Mouse (Mus musculus) MEL (cell line): ENCODE results near the gene Atp1a1. TPM values are rescaled to one million over a fixed set of nuclear protein-coding genes. Genes with fewer than 3 reads are reported as not detected.

Experiments
- DNase-seq: peaks from one replicate; pipeline ENCODE4 v3.0.0; 2011; ENCODE audit warnings: low read depth, low spot score
- H3K27ac ChIP-seq: 2 replicates; pipeline ENCODE4 v1.5.1; 2012; ENCODE audit warnings: low read depth, mild to moderate bottlenecking, control low read depth, low read length, moderate library complexity; ENCODE audit not compliant: control insufficient read depth
- H3K27me3 ChIP-seq, 2 experiments: fragments of 150-350 bp in 1 of 2; sonication (generic) in 1 of 2; 2 replicates each; pipeline ENCODE4 v1.6.1; 2012; ENCODE audit warnings: low read length in 2 of 2, mild to moderate bottlenecking in 2 of 2, improper control_type of control experiment in 1 of 2, moderate library complexity in 1 of 2; ENCODE audit not compliant: insufficient read depth in 2 of 2, control insufficient read depth in 1 of 2
- H3K36me3 ChIP-seq, 2 experiments: 2 replicates each; pipeline ENCODE4 v1.6.1; 2012 to 2014; ENCODE audit warnings: low read length in 2 of 2, improper control_type of control experiment in 1 of 2, inconsistent platforms in 1 of 2, mild to moderate bottlenecking in 1 of 2; ENCODE audit not compliant: insufficient read depth in 2 of 2, control insufficient read depth in 1 of 2
- H3K4me1 ChIP-seq, 2 experiments: fragments of 150-350 bp in 1 of 2; sonication (generic) in 1 of 2; 2 replicates each; pipeline ENCODE4 v1.6.1; 2012; ENCODE audit warnings: low read length in 2 of 2, improper control_type of control experiment in 1 of 2, mild to moderate bottlenecking in 1 of 2; ENCODE audit not compliant: insufficient read depth in 2 of 2, control insufficient read depth in 1 of 2
- H3K4me3 ChIP-seq, 2 experiments: fragments of 150-350 bp in 1 of 2; sonication (generic) in 1 of 2; 2 replicates each; pipeline ENCODE4 v1.5.1; 2012; ENCODE audit warnings: low read depth in 2 of 2, low read length in 2 of 2, mild to moderate bottlenecking in 2 of 2, moderate library complexity in 2 of 2, control low read depth in 1 of 2, improper control_type of control experiment in 1 of 2; ENCODE audit not compliant: control insufficient read depth in 1 of 2, insufficient read depth in 1 of 2
- H3K79me2 ChIP-seq: 2 replicates; pipeline ENCODE4 v1.6.1; 2012; ENCODE audit warnings: mild to moderate bottlenecking, low read length, moderate library complexity; ENCODE audit not compliant: control insufficient read depth, poor library complexity, insufficient read depth
- H3K9ac ChIP-seq: 2 replicates; pipeline ENCODE4 v1.6.1; 2012; ENCODE audit warnings: low read depth, mild to moderate bottlenecking, control low read depth, low read length, moderate library complexity; ENCODE audit not compliant: control insufficient read depth, poor library complexity, severe bottlenecking
- H3K9me3 ChIP-seq: fragments of 150-350 bp; sonication (generic); replicated peaks from 2 replicates; pipeline ENCODE4 v1.6.1; 2012; ENCODE audit warnings: mild to moderate bottlenecking, low read length, improper control_type of control experiment, moderate library complexity; ENCODE audit not compliant: insufficient read depth
- CHD1 ChIP-seq: IDR thresholded peaks from 2 replicates; pipeline ENCODE4 v1.6.1; 2012; ENCODE audit warnings: low read depth, mild to moderate bottlenecking, inconsistent platforms, low read length, improper control_type of control experiment
- E2F4 ChIP-seq: IDR thresholded peaks from 2 replicates; pipeline ENCODE4 v1.6.1; 2011; ENCODE audit warnings: low read depth, low read length, improper control_type of control experiment, borderline replicate concordance
- EP300 ChIP-seq, 2 experiments: IDR thresholded peaks; 2 replicates each; pipeline ENCODE4 v1.6.1; 2011; ENCODE audit warnings: improper control_type of control experiment in 2 of 2, low read length in 2 of 2, low read depth in 1 of 2, mild to moderate bottlenecking in 1 of 2
- ETS1 ChIP-seq: IDR thresholded peaks from 2 replicates; pipeline ENCODE4 v1.6.1; 2012; ENCODE audit warnings: low read depth, mild to moderate bottlenecking, inconsistent platforms, low read length, improper control_type of control experiment, moderate library complexity
- GATA1 ChIP-seq: IDR thresholded peaks from 2 replicates; pipeline ENCODE4 v1.6.1; 2011; ENCODE audit warnings: low read depth, low read length, improper control_type of control experiment
- HCFC1 ChIP-seq: IDR thresholded peaks from 2 replicates; pipeline ENCODE4 v1.6.1; 2012; ENCODE audit warnings: low read depth, mild to moderate bottlenecking, inconsistent platforms, low read length, improper control_type of control experiment, moderate library complexity
- JUND ChIP-seq: IDR thresholded peaks from 2 replicates; pipeline ENCODE4 v1.6.1; 2011; ENCODE audit warnings: low read depth, mild to moderate bottlenecking, improper control_type of control experiment, low read length
- MAX ChIP-seq: IDR thresholded peaks from 2 replicates; pipeline ENCODE4 v1.6.1; 2011; ENCODE audit warnings: low read length, improper control_type of control experiment
- MEF2A ChIP-seq: IDR thresholded peaks from 2 replicates; pipeline ENCODE4 v1.6.1; 2014; ENCODE audit warnings: low read depth, mild to moderate bottlenecking, inconsistent platforms, low read length, improper control_type of control experiment; ENCODE audit not compliant: poor library complexity, insufficient replicate concordance, severe bottlenecking; ENCODE audit errors: extremely low read depth
- MXI1 ChIP-seq: IDR thresholded peaks from 2 replicates; pipeline ENCODE4 v1.6.1; 2011; ENCODE audit warnings: mild to moderate bottlenecking, low read depth, low read length, improper control_type of control experiment
- MYB ChIP-seq: IDR thresholded peaks from 2 replicates; pipeline ENCODE4 v1.6.1; 2011; ENCODE audit warnings: mild to moderate bottlenecking, low read depth, low read length, improper control_type of control experiment
- NRF1 ChIP-seq: IDR thresholded peaks from 2 replicates; pipeline ENCODE4 v1.6.1; 2014; ENCODE audit warnings: low read depth, mild to moderate bottlenecking, inconsistent platforms, low read length, improper control_type of control experiment, moderate library complexity; ENCODE audit not compliant: poor library complexity, insufficient read depth, severe bottlenecking
- POLR2A ChIP-seq, 2 experiments: IDR thresholded peaks; 2 replicates each; pipeline ENCODE4 v1.6.1; 2011 to 2012; ENCODE audit warnings: low read length in 2 of 2, mild to moderate bottlenecking in 2 of 2, control low read depth in 1 of 2, improper control_type of control experiment in 1 of 2, low read depth in 1 of 2, moderate library complexity in 1 of 2; ENCODE audit not compliant: control insufficient read depth in 1 of 2, insufficient read depth in 1 of 2, poor library complexity in 1 of 2
- SIN3A ChIP-seq: IDR thresholded peaks from 2 replicates; pipeline ENCODE4 v1.6.1; 2012; ENCODE audit warnings: low read length, improper control_type of control experiment, inconsistent platforms
- TAL1 ChIP-seq: IDR thresholded peaks from 2 replicates; pipeline ENCODE4 v1.6.1; 2012; ENCODE audit warnings: mild to moderate bottlenecking, inconsistent platforms, low read length, moderate library complexity, mixed read lengths
- USF1 ChIP-seq: IDR thresholded peaks from 2 replicates; pipeline ENCODE4 v1.6.1; 2014; ENCODE audit warnings: low read depth, mild to moderate bottlenecking, inconsistent platforms, low read length, improper control_type of control experiment, moderate library complexity
- ZC3H11A ChIP-seq: IDR thresholded peaks from 2 replicates; pipeline ENCODE4 v1.6.1; 2012; ENCODE audit warnings: low read depth, mild to moderate bottlenecking, inconsistent platforms, low read length, improper control_type of control experiment
- ZKSCAN1 ChIP-seq: IDR thresholded peaks from 2 replicates; pipeline ENCODE4 v1.6.1; 2012; ENCODE audit warnings: low read depth, mild to moderate bottlenecking, inconsistent platforms, low read length, improper control_type of control experiment, moderate library complexity
- ZMIZ1 ChIP-seq: IDR thresholded peaks from 2 replicates; pipeline ENCODE4 v1.6.1; 2012; ENCODE audit warnings: low read depth, mild to moderate bottlenecking, inconsistent platforms, low read length, improper control_type of control experiment, moderate library complexity
- polyA plus RNA-seq, 2 experiments: library from polyadenylated mRNA; stranded (reverse) in 1 of 2; unstranded in 1 of 2; fragments of >175 nt in 1 of 2; fragments of >200 nt in 1 of 2; gene quantifications; 2 replicates each; pipeline versions ENCODE4 v1.2.1 to v1.2.4; 2012; ENCODE audit warnings: low replicate concordance in 2 of 2, low read depth in 1 of 2; ENCODE audit not compliant: insufficient read length in 2 of 2, insufficient read depth in 1 of 2, missing spikeins in 1 of 2
- total RNA-seq: library from RNA; depleted of rRNA; stranded (reverse); fragments of 300-350 nt; gene quantifications from 2 replicates; pipeline ENCODE4 v1.2.3, GENCODE M21; 2012

Atp1a1 gene
- total and polyA plus RNA-seq, 3 experiments, result 136 to 174 TPM; not detected in 1

DNA sequence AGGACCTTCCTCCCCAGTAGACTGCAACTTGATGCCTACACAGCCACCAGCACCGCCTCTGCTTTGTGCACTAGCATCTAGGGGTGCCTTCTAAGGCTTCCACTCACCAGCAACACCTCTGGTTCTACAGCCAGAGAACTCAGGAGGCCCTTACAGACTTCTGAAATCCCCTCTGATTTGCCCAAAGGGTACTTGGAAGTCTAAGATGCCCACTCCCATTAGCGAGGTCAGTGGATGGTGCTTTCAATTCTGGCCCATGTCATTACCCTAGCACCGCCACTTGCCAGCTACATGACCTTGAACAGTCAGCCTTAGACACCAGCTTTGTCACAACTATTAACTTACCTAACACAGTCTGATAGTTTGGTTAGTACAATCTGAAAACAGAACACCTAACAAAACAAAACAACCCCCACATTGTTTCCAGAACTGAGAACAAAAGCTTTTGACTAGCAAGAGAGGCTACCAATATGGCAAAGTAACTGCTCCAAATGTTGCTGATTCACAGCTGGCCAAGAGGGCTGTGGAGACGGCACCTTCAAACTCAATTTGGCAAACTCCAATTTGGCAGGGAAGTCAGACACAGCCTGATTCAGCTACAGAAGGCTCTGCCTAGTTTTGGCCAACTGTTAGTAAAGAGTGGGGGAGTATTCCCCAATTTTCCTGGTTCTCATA is 6.1 kb downstream of the Atp1a1 start:
- H3K9ac ChIP-seq, result no peak overlapping the region
- no peaks in the 10 kb centered on the region for H3K27me3 ChIP-seq
- H3K27ac ChIP-seq, result no peak overlapping the region
- H3K79me2 ChIP-seq, result peaks cover 22% of the 10 kb centered on the region
- TF ChIP-seq HCFC1 (no peak), MEF2A (no peak), MYB (no peak), E2F4 (no peak), ZC3H11A (no peak), ETS1 (no peak), NRF1 (no peak), USF1 (no peak), MXI1 (no peak), ZKSCAN1 (no peak)
- no peak for DNase-seq
- H3K4me3 ChIP-seq, result no peak overlapping the region
- H3K4me1 ChIP-seq, result peaks cover 14 to 39% of the 10 kb centered on the region in 2 experiments
- H3K9me3 ChIP-seq, result no peaks in the 10 kb centered on the region
- H3K36me3 ChIP-seq, result peaks cover 0 to 49% of the 10 kb centered on the region in 2 experiments; a peak in 2 of 4 replicates

DNA sequence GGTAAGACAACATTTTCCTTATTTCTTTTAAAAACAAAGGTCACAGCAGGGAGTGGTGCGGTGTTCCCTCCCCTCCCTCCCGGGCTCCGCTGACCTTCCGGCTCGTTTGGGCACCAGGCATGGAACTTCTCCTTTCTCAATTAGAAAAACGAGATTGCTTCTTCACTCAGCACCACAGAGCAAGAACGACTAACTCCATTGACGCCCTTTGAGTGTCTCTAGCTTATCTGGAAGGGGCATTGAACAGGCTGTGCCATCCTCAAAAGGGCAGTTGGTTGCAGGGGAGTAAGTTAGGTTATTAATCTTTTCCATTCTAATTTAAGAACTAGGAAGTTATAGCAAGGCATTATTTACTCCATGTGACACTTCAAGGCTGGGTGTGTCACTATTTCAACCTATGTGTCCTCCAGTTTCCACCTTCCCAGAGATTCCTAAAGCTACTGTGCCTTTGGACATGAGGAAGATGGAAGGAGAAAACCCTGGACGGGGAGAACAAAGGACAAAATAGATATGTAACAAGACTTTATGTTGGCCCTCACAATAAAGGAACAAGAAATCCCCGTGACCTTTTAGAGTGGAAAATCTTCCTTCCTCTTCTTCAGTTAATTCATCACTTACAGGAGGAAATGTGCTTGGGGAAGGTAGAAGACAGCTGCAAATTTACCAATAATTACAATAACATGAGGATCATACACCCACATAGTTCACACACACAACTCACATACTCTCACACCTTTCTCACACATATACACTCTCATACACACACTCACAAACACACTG is 7.0 kb downstream of the Atp1a1 start:
- Histone ChIP-seq H3K36me3 (peaks cover 4 to 41% of the 10 kb centered on the region in 2 experiments), H3K4me1 (peaks cover 14 to 34% of the 10 kb centered on the region in 2 experiments), H3K9ac (no peak overlapping the region)

More for the DNA sequence above, 7.0 kb downstream of the Atp1a1 start:
- Histone ChIP-seq H3K9me3 (no peaks in the 10 kb centered on the region), H3K4me3 (no peak overlapping the region), H3K27ac (0 out of 2 replicates have a peak overlapping the region, but pooled peaks have one; percentile 13), H3K79me2 (peaks cover 16% of the 10 kb centered on the region), H3K27me3 (no peaks in the 10 kb centered on the region)
- TF ChIP-seq ZKSCAN1, result no peak
- TF ChIP-seq TAL1, result peak; percentile 13; the same call in 1 of the 2 replicates
- no peak for TF ChIP-seq CHD1
- TF ChIP-seq MXI1, result no peak
- TF ChIP-seq ZMIZ1, result no peak
- TF ChIP-seq SIN3A, result no peak
- no peak for TF ChIP-seq GATA1
- TF ChIP-seq USF1, result no peak
- TF ChIP-seq POLR2A (IDR thresholded peaks at IDR 0.05; ENCODE audit: control insufficient read depth in 1 of 2, insufficient read depth in 1 of 2, low read depth in 1 of 2, low read length in 2 of 2, poor library complexity in 1 of 2), result no peak
- no peak for TF ChIP-seq JUND
- peak in 1 of 2 experiments; percentile 32; a peak in 1 of 4 replicates for TF ChIP-seq EP300 (IDR thresholded peaks at IDR 0.05; ENCODE audit: low read depth in 1 of 2, low read length in 2 of 2)
- no peak for TF ChIP-seq MAX
- peak; percentile 56 for DNase-seq
